Mouse (Mus musculus): ENCODE results near the gene Vstm5.

DNA sequence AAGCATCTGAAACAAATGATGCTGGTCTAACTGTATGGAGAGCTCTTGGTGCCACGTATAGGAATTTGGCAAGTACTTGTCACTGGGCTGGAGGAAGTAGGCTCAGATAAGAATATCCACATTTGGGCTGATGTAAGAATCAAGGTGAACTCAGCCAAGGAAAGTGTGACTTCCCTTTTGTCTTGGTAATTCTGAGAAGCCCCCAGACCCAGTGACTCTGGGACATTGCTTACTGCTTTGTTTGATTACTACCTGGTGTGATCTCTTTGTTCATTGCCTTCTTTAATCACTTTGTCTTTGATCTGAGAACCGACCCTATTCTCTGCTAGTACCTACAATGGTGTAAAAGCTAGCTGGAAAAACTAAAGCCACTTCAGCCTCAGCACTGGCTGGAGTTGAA lies 13.9 kb upstream of the Vstm5 start:
- TF ChIP-seq EP300 (IDR thresholded peaks at IDR 0.05; ENCODE audit: low read depth) (no peak), CTCF (IDR thresholded peaks at IDR 0.05; ENCODE audit: low read depth) (no peak)
